Mouse (Mus musculus) midbrain, embryonic 12.5 days (tissue): ENCODE measurements at regions not wholly inside any gene's neighbourhood (a gene's known extent, or its start where the extent isn't known, plus 50 kb on each side); places are given as distances from the start of the nearest gene placed in this dataset.

Experiments
- ATAC-seq: fragments of 200-750 bp; cut with Nextera tagmentation; 2 replicates; pipeline ENCODE4 v1.8.0; 2017; ENCODE audit warnings: low read depth, moderate TSS enrichment, moderate library complexity; ENCODE audit not compliant: low FRiP score
- H3K27ac ChIP-seq: fragments of 300-500 bp; sonication (generic); replicated peaks from 2 replicates; pipeline ENCODE4 v1.5.1; 2016; ENCODE audit warnings: mild to moderate bottlenecking
- H3K27me3 ChIP-seq: fragments of 300-500 bp; sonication (generic); 2 replicates; pipeline ENCODE4 v1.6.1; 2016; ENCODE audit warnings: mild to moderate bottlenecking
- H3K36me3 ChIP-seq: fragments of 300-500 bp; sonication (generic); 2 replicates; pipeline ENCODE4 v1.6.1; 2016
- H3K4me1 ChIP-seq: fragments of 300-500 bp; sonication (generic); 2 replicates; pipeline ENCODE4 v1.6.1; 2016
- H3K4me2 ChIP-seq: fragments of 300-500 bp; sonication (generic); replicated peaks from 2 replicates; pipeline ENCODE4 v1.6.1; 2016; ENCODE audit warnings: mild to moderate bottlenecking, moderate library complexity
- H3K4me3 ChIP-seq: fragments of 300-500 bp; sonication (generic); 2 replicates; pipeline ENCODE4 v1.5.1; 2016; ENCODE audit warnings: mild to moderate bottlenecking
- H3K9ac ChIP-seq: fragments of 300-500 bp; sonication (generic); replicated peaks from 2 replicates; pipeline ENCODE4 v1.6.1; 2016; ENCODE audit warnings: mild to moderate bottlenecking, moderate library complexity
- H3K9me3 ChIP-seq: fragments of 300-500 bp; sonication (generic); 2 replicates; pipeline ENCODE4 v1.6.1; 2016; ENCODE audit warnings: mild to moderate bottlenecking
- WGBS: fragments of 180-500 bp; shearing (Covaris S2); methylation state at CpG from one replicate; pipeline ENCODE4 v1.1.7; 2016; 5-methylcytosine and 5-hydroxymethylcytosine counted together

- H3K4me2 ChIP-seq = no peak overlapping the region
- ATAC-seq = no peak
- no peaks in the 10 kb centered on the region for H3K27me3 ChIP-seq
- no peak overlapping the region for H3K27ac ChIP-seq
- H3K4me1 ChIP-seq = no peaks in the 10 kb centered on the region
- no peaks in the 10 kb centered on the region for H3K9me3 ChIP-seq
- H3K36me3 ChIP-seq = no peaks in the 10 kb centered on the region
- no peak overlapping the region for H3K4me3 ChIP-seq
- WGBS = 85% methylated on average over 3 of the region's 3 CpGs
- H3K9ac ChIP-seq = no peak overlapping the region
Measured at GRCm38 (mm10) chr12:25325901-25326300, 229.0 kb upstream of the Id2 start.

GRCm38 (mm10) chr12:25323171-25323570 lies 226.2 kb upstream of the Id2 start:
- H3K4me2 ChIP-seq = no peak overlapping the region
- no peak for ATAC-seq
- WGBS = 78% methylated on average over 1 of the region's 1 CpGs
- H3K27me3 ChIP-seq = no peaks in the 10 kb centered on the region
- H3K36me3 ChIP-seq = no peaks in the 10 kb centered on the region
- no peak overlapping the region for H3K27ac ChIP-seq
- H3K4me1 ChIP-seq = no peaks in the 10 kb centered on the region
- H3K4me3 ChIP-seq = no peak overlapping the region
- no peak overlapping the region for H3K9ac ChIP-seq
- H3K9me3 ChIP-seq = no peaks in the 10 kb centered on the region

- Histone ChIP-seq H3K9ac (no peak overlapping the region), H3K4me2 (no peak overlapping the region), H3K9me3 (no peaks in the 10 kb centered on the region), H3K4me3 (no peak overlapping the region), H3K36me3 (no peaks in the 10 kb centered on the region), H3K4me1 (no peaks in the 10 kb centered on the region), H3K27me3 (no peaks in the 10 kb centered on the region), H3K27ac (no peak overlapping the region)
- ATAC-seq = no peak
- WGBS = 89% methylated on average over 3 of the region's 3 CpGs
Measured at GRCm38 (mm10) chr12:25320262-25320767, 223.4 kb upstream of the Id2 start.

- H3K4me3 ChIP-seq = no peak overlapping the region
- no peak overlapping the region for H3K9ac ChIP-seq
- 88% methylated on average over 2 of the region's 2 CpGs for WGBS
- no peaks in the 10 kb centered on the region for H3K4me1 ChIP-seq
- H3K27me3 ChIP-seq = no peaks in the 10 kb centered on the region
- H3K27ac ChIP-seq = no peak overlapping the region
- no peaks in the 10 kb centered on the region for H3K9me3 ChIP-seq
- H3K4me2 ChIP-seq = no peak overlapping the region
- no peak for ATAC-seq
- H3K36me3 ChIP-seq = no peaks in the 10 kb centered on the region
Measured at GRCm38 (mm10) chr12:25319846-25320245, 222.9 kb upstream of the Id2 start.

- Histone ChIP-seq H3K9me3 (no peaks in the 10 kb centered on the region), H3K36me3 (no peaks in the 10 kb centered on the region), H3K9ac (no peak overlapping the region), H3K27ac (no peak overlapping the region), H3K4me2 (no peak overlapping the region), H3K27me3 (no peaks in the 10 kb centered on the region), H3K4me1 (no peaks in the 10 kb centered on the region), H3K4me3 (no peak overlapping the region)
- no peak for ATAC-seq
- WGBS = 78% methylated on average over 4 of the region's 4 CpGs
Measured at GRCm38 (mm10) chr12:25318072-25318671, 221.2 kb upstream of the Id2 start.

- H3K4me2 ChIP-seq = no peak overlapping the region
- H3K4me1 ChIP-seq = no peaks in the 10 kb centered on the region
- 92% methylated on average over 1 of the region's 1 CpGs for WGBS
- no peak for ATAC-seq
- H3K27me3 ChIP-seq = no peaks in the 10 kb centered on the region
- H3K9me3 ChIP-seq = no peaks in the 10 kb centered on the region
- no peak overlapping the region for H3K4me3 ChIP-seq
- no peak overlapping the region for H3K27ac ChIP-seq
- no peak overlapping the region for H3K9ac ChIP-seq
- no peaks in the 10 kb centered on the region for H3K36me3 ChIP-seq
Measured at GRCm38 (mm10) chr12:25315969-25316368, 219.0 kb upstream of the Id2 start.

GRCm38 (mm10) chr12:25313212-25313611 lies 216.3 kb upstream of the Id2 start:
- Histone ChIP-seq H3K27ac (no peak overlapping the region), H3K4me3 (no peak overlapping the region), H3K36me3 (no peaks in the 10 kb centered on the region), H3K27me3 (no peaks in the 10 kb centered on the region), H3K4me2 (no peak overlapping the region), H3K9me3 (no peaks in the 10 kb centered on the region), H3K4me1 (no peaks in the 10 kb centered on the region), H3K9ac (no peak overlapping the region)
- no peak for ATAC-seq

GRCm38 (mm10) chr12:25312390-25312789 lies 215.4 kb upstream of the Id2 start:
- no peaks in the 10 kb centered on the region for H3K36me3 ChIP-seq
- H3K27me3 ChIP-seq = no peaks in the 10 kb centered on the region
- H3K4me1 ChIP-seq = no peaks in the 10 kb centered on the region
- H3K4me2 ChIP-seq = no peak overlapping the region
- no peak overlapping the region for H3K4me3 ChIP-seq
- ATAC-seq = no peak
- WGBS = 92% methylated on average over 2 of the region's 2 CpGs
- H3K9me3 ChIP-seq = no peaks in the 10 kb centered on the region
- H3K9ac ChIP-seq = no peak overlapping the region
- H3K27ac ChIP-seq = no peak overlapping the region

GRCm38 (mm10) chr12:25311728-25312127 lies 214.8 kb upstream of the Id2 start:
- no peak overlapping the region for H3K27ac ChIP-seq
- 91% methylated on average over 7 of the region's 7 CpGs for WGBS
- ATAC-seq = no peak

GRCm38 (mm10) chr12:25310293-25310946 lies 213.5 kb upstream of the Id2 start:
- Histone ChIP-seq H3K27ac (no peak overlapping the region), H3K9ac (no peak overlapping the region), H3K4me3 (no peak overlapping the region), H3K27me3 (no peaks in the 10 kb centered on the region), H3K4me2 (no peak overlapping the region), H3K9me3 (no peaks in the 10 kb centered on the region), H3K4me1 (no peaks in the 10 kb centered on the region; the same call in 1 of the 2 replicates), H3K36me3 (no peaks in the 10 kb centered on the region)
- WGBS = 70% methylated on average over 6 of the region's 6 CpGs
- no peak for ATAC-seq

More at GRCm38 (mm10) chr12:25311728-25312127, 214.8 kb upstream of the Id2 start:
- Histone ChIP-seq H3K36me3 (no peaks in the 10 kb centered on the region), H3K9me3 (no peaks in the 10 kb centered on the region), H3K4me2 (no peak overlapping the region), H3K27me3 (no peaks in the 10 kb centered on the region), H3K4me1 (no peaks in the 10 kb centered on the region), H3K4me3 (no peak overlapping the region), H3K9ac (no peak overlapping the region)

- ATAC-seq = no peak
- Histone ChIP-seq H3K9me3 (no peaks in the 10 kb centered on the region), H3K4me3 (no peak overlapping the region), H3K27ac (no peak overlapping the region), H3K4me1 (peaks cover 9% of the 10 kb centered on the region; the same call in 1 of the 2 replicates), H3K9ac (no peak overlapping the region), H3K27me3 (no peaks in the 10 kb centered on the region), H3K36me3 (no peaks in the 10 kb centered on the region), H3K4me2 (no peak overlapping the region)
- WGBS = 96% methylated on average over 6 of the region's 6 CpGs
Measured at GRCm38 (mm10) chr12:25309234-25309633, 212.3 kb upstream of the Id2 start.

GRCm38 (mm10) chr12:25305764-25306653 lies 209.1 kb upstream of the Id2 start:
- H3K27me3 ChIP-seq = no peaks in the 10 kb centered on the region
- no peak for ATAC-seq
- peak overlapping the region; percentile 54; the same call in 1 of the 2 replicates for H3K27ac ChIP-seq
- H3K9ac ChIP-seq = no peak overlapping the region
- WGBS = 87% methylated on average over 12 of the region's 12 CpGs
- no peak overlapping the region for H3K4me3 ChIP-seq
- peaks cover 18% of the 10 kb centered on the region for H3K4me1 ChIP-seq
- H3K4me2 ChIP-seq = no peak overlapping the region
- H3K9me3 ChIP-seq = no peaks in the 10 kb centered on the region
- no peaks in the 10 kb centered on the region for H3K36me3 ChIP-seq
